Mouse (Mus musculus): Measurements from ENCODE around the gene Chrna10. TPM values are rescaled to one million over a fixed set of nuclear protein-coding genes. Genes with fewer than 3 reads are reported as not detected.

Chrna10 gene
- total and polyA plus RNA-seq, 3 experiments: not detected

- Histone ChIP-seq H3K9me3 (replicated peaks; ENCODE audit: insufficient read depth, low read length) (no peaks in the 10 kb centered on the region), H3K27me3 (ENCODE audit: control insufficient read depth in 1 of 2, insufficient read depth in 2 of 2, low read length in 2 of 2) (no peaks in the 10 kb centered on the region), H3K4me1 (ENCODE audit: control insufficient read depth in 1 of 2, insufficient read depth in 2 of 2, low read length in 2 of 2) (no peaks in the 10 kb centered on the region), H3K79me2 (ENCODE audit: control insufficient read depth, insufficient read depth, low read length, poor library complexity) (no peaks in the 10 kb centered on the region), H3K36me3 (ENCODE audit: control insufficient read depth in 1 of 2, insufficient read depth in 2 of 2, low read length in 2 of 2) (peaks cover 3 to 51% of the 10 kb centered on the region in 2 experiments; a peak in 3 of 4 replicates), H3K9ac (ENCODE audit: control insufficient read depth, low read depth, low read length, poor library complexity, severe bottlenecking) (no peak overlapping the region), H3K4me3 (ENCODE audit: control insufficient read depth in 1 of 2, insufficient read depth in 1 of 2, low read depth in 2 of 2, low read length in 2 of 2) (no peak overlapping the region), H3K27ac (ENCODE audit: control insufficient read depth, low read depth, low read length) (no peak overlapping the region)
- DNase-seq (ENCODE audit: low read depth, low spot score): no peak
- TF ChIP-seq MAZ (IDR thresholded peaks at IDR 0.05; ENCODE audit: low read depth, low read length): no peak
- no peak for TF ChIP-seq USF1 (IDR thresholded peaks at IDR 0.05; ENCODE audit: low read depth, low read length)
- TF ChIP-seq NRF1 (IDR thresholded peaks at IDR 0.05; ENCODE audit: insufficient read depth, low read depth, low read length, poor library complexity, severe bottlenecking): no peak
- TF ChIP-seq JUND (IDR thresholded peaks at IDR 0.05; ENCODE audit: low read depth, low read length): no peak
- TF ChIP-seq KAT2A (conservative IDR thresholded peaks at IDR 0.05; ENCODE audit: low read depth, low read length): no peak
- TF ChIP-seq ZC3H11A (IDR thresholded peaks at IDR 0.05; ENCODE audit: low read depth, low read length): no peak
- no peak for TF ChIP-seq POLR2A (IDR thresholded peaks at IDR 0.05; ENCODE audit: control insufficient read depth in 1 of 2, insufficient read depth in 1 of 2, low read depth in 1 of 2, low read length in 2 of 2, poor library complexity in 1 of 2)
- TF ChIP-seq ZNF384 (IDR thresholded peaks at IDR 0.05; ENCODE audit: low read depth, low read length): no peak
- no peak for TF ChIP-seq TBP (IDR thresholded peaks at IDR 0.05; ENCODE audit: low read depth, low read length)
- TF ChIP-seq EP300 (IDR thresholded peaks at IDR 0.05; ENCODE audit: low read depth in 1 of 2, low read length in 2 of 2): no peak
- TF ChIP-seq GABPA (IDR thresholded peaks at IDR 0.05; ENCODE audit: low read depth, low read length): no peak
- no peak for TF ChIP-seq NELFE (IDR thresholded peaks at IDR 0.05; ENCODE audit: low read depth, low read length)
- TF ChIP-seq ZKSCAN1 (IDR thresholded peaks at IDR 0.05; ENCODE audit: low read depth, low read length): no peak
- TF ChIP-seq RCOR1 (IDR thresholded peaks at IDR 0.05; ENCODE audit: low read depth, low read length): no peak
Measured at GRCm38 (mm10) chr7:102153691-102154090, 37.1 kb upstream of the Chrna10 start.

GRCm38 (mm10) chr7:102137898-102138297, 21.3 kb upstream of the Chrna10 start:
- H3K79me2 ChIP-seq (ENCODE audit: control insufficient read depth, insufficient read depth, low read length, poor library complexity): no peaks in the 10 kb centered on the region
- H3K27me3 ChIP-seq (ENCODE audit: control insufficient read depth in 1 of 2, insufficient read depth in 2 of 2, low read length in 2 of 2): no peaks in the 10 kb centered on the region
- H3K36me3 ChIP-seq (ENCODE audit: control insufficient read depth in 1 of 2, insufficient read depth in 2 of 2, low read length in 2 of 2): peaks cover 2 to 67% of the 10 kb centered on the region in 2 experiments
- no peaks in the 10 kb centered on the region for H3K9me3 ChIP-seq (replicated peaks; ENCODE audit: insufficient read depth, low read length)
- no peak overlapping the region for H3K4me3 ChIP-seq (ENCODE audit: control insufficient read depth in 1 of 2, insufficient read depth in 1 of 2, low read depth in 2 of 2, low read length in 2 of 2)
- DNase-seq (ENCODE audit: low read depth, low spot score): no peak
- no peak overlapping the region for H3K9ac ChIP-seq (ENCODE audit: control insufficient read depth, low read depth, low read length, poor library complexity, severe bottlenecking)
- H3K4me1 ChIP-seq (ENCODE audit: control insufficient read depth in 1 of 2, insufficient read depth in 2 of 2, low read length in 2 of 2): no peaks in the 10 kb centered on the region; a peak in 1 of 4 replicates
- no peak overlapping the region for H3K27ac ChIP-seq (ENCODE audit: control insufficient read depth, low read depth, low read length)
- no peak for TF ChIP-seq RCOR1 (IDR thresholded peaks at IDR 0.05; ENCODE audit: low read depth, low read length)
- peak; percentile 93; the same call in 1 of the 2 replicates for TF ChIP-seq MAFK (IDR thresholded peaks at IDR 0.05; ENCODE audit: borderline replicate concordance, low read depth, low read length)

- peak; percentile 74 for DNase-seq (ENCODE audit: low read depth, low spot score)
- Histone ChIP-seq H3K4me1 (ENCODE audit: control insufficient read depth in 1 of 2, insufficient read depth in 2 of 2, low read length in 2 of 2) (no peaks in the 10 kb centered on the region; a peak in 1 of 4 replicates), H3K4me3 (ENCODE audit: control insufficient read depth in 1 of 2, insufficient read depth in 1 of 2, low read depth in 2 of 2, low read length in 2 of 2) (no peak overlapping the region), H3K36me3 (ENCODE audit: control insufficient read depth in 1 of 2, insufficient read depth in 2 of 2, low read length in 2 of 2) (peaks cover 0 to 67% of the 10 kb centered on the region in 2 experiments; a peak in 2 of 4 replicates), H3K9me3 (replicated peaks; ENCODE audit: insufficient read depth, low read length) (no peaks in the 10 kb centered on the region), H3K27ac (ENCODE audit: control insufficient read depth, low read depth, low read length) (no peak overlapping the region), H3K79me2 (ENCODE audit: control insufficient read depth, insufficient read depth, low read length, poor library complexity) (no peaks in the 10 kb centered on the region), H3K9ac (ENCODE audit: control insufficient read depth, low read depth, low read length, poor library complexity, severe bottlenecking) (no peak overlapping the region), H3K27me3 (ENCODE audit: control insufficient read depth in 1 of 2, insufficient read depth in 2 of 2, low read length in 2 of 2) (no peaks in the 10 kb centered on the region)
- 0 out of 2 replicates have a peak, but pooled peaks have one; percentile 28 for TF ChIP-seq MYC (IDR thresholded peaks at IDR 0.05; ENCODE audit: low read depth, low read length)
- peak; percentile 54 for TF ChIP-seq SMC3 (IDR thresholded peaks at IDR 0.05; ENCODE audit: low read depth, low read length)
- no peak for TF ChIP-seq TAL1 (IDR thresholded peaks at IDR 0.05; ENCODE audit: low read length)
- peak; percentile 51 for TF ChIP-seq RAD21 (IDR thresholded peaks at IDR 0.05; ENCODE audit: low read depth, low read length)
- TF ChIP-seq CTCF (IDR thresholded peaks at IDR 0.05 in 2 of 3, conservative IDR thresholded peaks at IDR 0.05 in 1 of 3; ENCODE audit: control insufficient read depth in 1 of 3, insufficient read depth in 1 of 3, low read depth in 2 of 3, low read length in 3 of 3, poor library complexity in 1 of 3, severe bottlenecking in 1 of 3): peak; percentile 67 to 72 (median 69)
- peak; percentile 70 for TF ChIP-seq ZNF384 (IDR thresholded peaks at IDR 0.05; ENCODE audit: low read depth, low read length)
- TF ChIP-seq ZC3H11A (IDR thresholded peaks at IDR 0.05; ENCODE audit: low read depth, low read length): peak; percentile 31
- TF ChIP-seq MEF2A (IDR thresholded peaks at IDR 0.05; ENCODE audit: extremely low read depth, insufficient replicate concordance, low read depth, low read length, poor library complexity, severe bottlenecking): no peak
Measured at GRCm38 (mm10) chr7:102137464-102137863, 20.8 kb upstream of the Chrna10 start.
